Mouse (Mus musculus) hindbrain, embryonic 10.5 days (tissue): Measurements from ENCODE around the gene Akt1. TPM values are rescaled to one million over a fixed set of nuclear protein-coding genes. Genes with fewer than 3 reads are reported as not detected.

ENCODE experiments used
- DNase-seq: peaks from one replicate; pipeline ENCODE4 v3.0.0-alpha.2; 2017; ENCODE audit warnings: low spot score
- H3K27ac ChIP-seq: fragments of 300-500 bp; sonication (generic); 2 replicates; pipeline ENCODE4 v1.5.1; 2016; ENCODE audit warnings: mild to moderate bottlenecking, moderate library complexity
- H3K27me3 ChIP-seq: fragments of 300-500 bp; sonication (generic); 2 replicates; pipeline ENCODE4 v1.6.1; 2016; ENCODE audit warnings: mild to moderate bottlenecking; ENCODE audit not compliant: poor library complexity, insufficient read depth, severe bottlenecking
- H3K36me3 ChIP-seq: fragments of 300-500 bp; sonication (generic); 2 replicates; pipeline ENCODE4 v1.6.1; 2016; ENCODE audit warnings: mild to moderate bottlenecking, moderate library complexity
- H3K4me1 ChIP-seq: fragments of 300-500 bp; sonication (generic); replicated peaks from 2 replicates; pipeline ENCODE4 v1.6.1; 2016; ENCODE audit warnings: mild to moderate bottlenecking
- H3K4me3 ChIP-seq: fragments of 300-500 bp; sonication (generic); 2 replicates; pipeline ENCODE4 v1.5.1; 2016; ENCODE audit warnings: mild to moderate bottlenecking, moderate library complexity
- H3K9me3 ChIP-seq: fragments of 300-500 bp; sonication (generic); 2 replicates; pipeline ENCODE4 v1.6.1; 2016; ENCODE audit warnings: mild to moderate bottlenecking, moderate library complexity
- WGBS: fragments of 180-500 bp; shearing (Covaris S2); methylation state at CpG from one replicate; pipeline ENCODE4 v1.1.7; 2016; 5-methylcytosine and 5-hydroxymethylcytosine counted together
- polyA plus RNA-seq: library from polyadenylated mRNA; unstranded; fragments of >200 nt; fragmentation: Nextera tagmentation; extraction: Ambion mirVana; gene quantifications from 2 replicates; pipeline ENCODE4 v1.2.1, GENCODE M21; 2016

The Akt1 gene
- 50.9 and 56.8 TPM in 2 replicates for polyA plus RNA-seq

GRCm38 (mm10) chr12:112674132-112675011 lies at the start of gene Akt1:
TSS of gene Akt1 (minus strand) at chr12:112674884.
- H3K27me3 ChIP-seq: peaks cover 33% of the 10 kb centered on the region
- DNase-seq: peak; percentile 71
- peak within 1 kb of the TSS; percentile 100 for H3K27ac ChIP-seq
- peaks cover 81% of the 10 kb centered on the region for H3K4me1 ChIP-seq
- peak within 1 kb of the TSS; percentile 99 for H3K4me3 ChIP-seq
- 6% methylated on average over 70 of the region's 70 CpGs for WGBS
- H3K9me3 ChIP-seq: no peaks in the 10 kb centered on the region
- peaks cover 26% of the 10 kb centered on the region for H3K36me3 ChIP-seq

GRCm38 (mm10) chr12:112724077-112724805 lies 49.6 kb upstream of the Akt1 start:
- 78% methylated on average over 11 of the region's 11 CpGs for WGBS
- no peak overlapping the region for H3K27ac ChIP-seq
- H3K27me3 ChIP-seq: peaks cover 49% of the 10 kb centered on the region
- 0 out of 2 replicates have a peak, but pooled peaks cover 4% of the 10 kb centered on the region for H3K36me3 ChIP-seq
- H3K4me1 ChIP-seq: peaks cover 29% of the 10 kb centered on the region
- no peak overlapping the region for H3K4me3 ChIP-seq
- no peaks in the 10 kb centered on the region for H3K9me3 ChIP-seq
- peak; percentile 81 for DNase-seq

GRCm38 (mm10) chr12:112723445-112723844 lies 48.8 kb upstream of the Akt1 start:
- Histone ChIP-seq H3K27ac (no peak overlapping the region), H3K9me3 (no peaks in the 10 kb centered on the region), H3K36me3 (0 out of 2 replicates have a peak, but pooled peaks cover 4% of the 10 kb centered on the region), H3K27me3 (peaks cover 52% of the 10 kb centered on the region), H3K4me3 (peak overlapping the region; percentile 87; the same call in 1 of the 2 replicates), H3K4me1 (peaks cover 29% of the 10 kb centered on the region)
- DNase-seq: no peak
- 82% methylated on average over 6 of the region's 6 CpGs for WGBS

- Histone ChIP-seq H3K9me3 (no peaks in the 10 kb centered on the region), H3K4me1 (peaks cover 29% of the 10 kb centered on the region), H3K27ac (peak overlapping the region; percentile 84), H3K27me3 (peaks cover 52% of the 10 kb centered on the region), H3K4me3 (peak overlapping the region; percentile 87), H3K36me3 (0 out of 2 replicates have a peak, but pooled peaks cover 4% of the 10 kb centered on the region)
- DNase-seq: no peak
- 11% methylated on average over 5 of the region's 5 CpGs for WGBS
Observed at GRCm38 (mm10) chr12:112723028-112723330, 48.3 kb upstream of the Akt1 start.

GRCm38 (mm10) chr12:112722240-112723027 lies 47.8 kb upstream of the Akt1 start:
- peak; percentile 47 for DNase-seq
- Histone ChIP-seq H3K27me3 (peaks cover 52% of the 10 kb centered on the region), H3K36me3 (0 out of 2 replicates have a peak, but pooled peaks cover 4% of the 10 kb centered on the region), H3K9me3 (no peaks in the 10 kb centered on the region), H3K4me1 (peaks cover 29% of the 10 kb centered on the region), H3K4me3 (peak overlapping the region; percentile 87), H3K27ac (peak overlapping the region; percentile 84)
- WGBS: under 1% methylated on average over 74 of the region's 75 CpGs

- peaks cover 29% of the 10 kb centered on the region for H3K4me1 ChIP-seq
- DNase-seq: peak; percentile 69
- H3K4me3 ChIP-seq: peak overlapping the region; percentile 87
- no peaks in the 10 kb centered on the region for H3K9me3 ChIP-seq
- peak overlapping the region; percentile 84 for H3K27ac ChIP-seq
- 0 out of 2 replicates have a peak, but pooled peaks cover 2% of the 10 kb centered on the region for H3K36me3 ChIP-seq
- peaks cover 52% of the 10 kb centered on the region for H3K27me3 ChIP-seq
- 1% methylated on average over 54 of the region's 69 CpGs for WGBS
Observed at GRCm38 (mm10) chr12:112721424-112722239, 46.9 kb upstream of the Akt1 start.

GRCm38 (mm10) chr12:112720890-112721423 lies 46.3 kb upstream of the Akt1 start:
- DNase-seq: no peak
- Histone ChIP-seq H3K36me3 (no peaks in the 10 kb centered on the region), H3K4me3 (peak overlapping the region; percentile 87), H3K9me3 (no peaks in the 10 kb centered on the region), H3K27me3 (peaks cover 52% of the 10 kb centered on the region), H3K4me1 (peaks cover 29% of the 10 kb centered on the region), H3K27ac (peak overlapping the region; percentile 84; the same call in 1 of the 2 replicates)
- WGBS: 34% methylated on average over 12 of the region's 12 CpGs

- Histone ChIP-seq H3K36me3 (no peaks in the 10 kb centered on the region), H3K4me1 (peaks cover 29% of the 10 kb centered on the region), H3K27me3 (peaks cover 52% of the 10 kb centered on the region), H3K4me3 (peak within 1 kb of the TSS; percentile 87), H3K9me3 (no peaks in the 10 kb centered on the region), H3K27ac (peak within 1 kb of the TSS; percentile 84; the same call in 1 of the 2 replicates)
- 68% methylated on average over 6 of the region's 6 CpGs for WGBS
- DNase-seq: no peak
Observed at GRCm38 (mm10) chr12:112720216-112720615, 45.5 kb upstream of the Akt1 start, which contains the start of gene Cep170b. TSS of gene Cep170b (plus strand) at chr12:112720455.

- Histone ChIP-seq H3K4me3 (no peak overlapping the region), H3K27me3 (peaks cover 50% of the 10 kb centered on the region), H3K9me3 (no peaks in the 10 kb centered on the region), H3K4me1 (peaks cover 25% of the 10 kb centered on the region), H3K27ac (no peak overlapping the region), H3K36me3 (no peaks in the 10 kb centered on the region)
- no peak for DNase-seq
- WGBS: 65% methylated on average over 5 of the region's 5 CpGs
Observed at GRCm38 (mm10) chr12:112718995-112719394, 44.3 kb upstream of the Akt1 start.

GRCm38 (mm10) chr12:112717140-112717539 lies 42.5 kb upstream of the Akt1 start:
- H3K27me3 ChIP-seq: peaks cover 32% of the 10 kb centered on the region
- WGBS: 32% methylated on average over 7 of the region's 7 CpGs
- H3K4me1 ChIP-seq: peaks cover 12% of the 10 kb centered on the region
- no peaks in the 10 kb centered on the region for H3K9me3 ChIP-seq
- no peak overlapping the region for H3K4me3 ChIP-seq
- peak; percentile 57 for DNase-seq
- no peak overlapping the region for H3K27ac ChIP-seq
- H3K36me3 ChIP-seq: no peaks in the 10 kb centered on the region

- H3K4me1 ChIP-seq: no peaks in the 10 kb centered on the region
- no peak overlapping the region for H3K27ac ChIP-seq
- 76% methylated on average over 3 of the region's 3 CpGs for WGBS
- no peak for DNase-seq
- H3K4me3 ChIP-seq: no peak overlapping the region
- peaks cover 9% of the 10 kb centered on the region for H3K27me3 ChIP-seq
- H3K36me3 ChIP-seq: no peaks in the 10 kb centered on the region
- no peaks in the 10 kb centered on the region for H3K9me3 ChIP-seq
Observed at GRCm38 (mm10) chr12:112713984-112714383, 39.3 kb upstream of the Akt1 start.
